Mouse (Mus musculus): Measurements from ENCODE around the gene Glb1l.

DNA sequence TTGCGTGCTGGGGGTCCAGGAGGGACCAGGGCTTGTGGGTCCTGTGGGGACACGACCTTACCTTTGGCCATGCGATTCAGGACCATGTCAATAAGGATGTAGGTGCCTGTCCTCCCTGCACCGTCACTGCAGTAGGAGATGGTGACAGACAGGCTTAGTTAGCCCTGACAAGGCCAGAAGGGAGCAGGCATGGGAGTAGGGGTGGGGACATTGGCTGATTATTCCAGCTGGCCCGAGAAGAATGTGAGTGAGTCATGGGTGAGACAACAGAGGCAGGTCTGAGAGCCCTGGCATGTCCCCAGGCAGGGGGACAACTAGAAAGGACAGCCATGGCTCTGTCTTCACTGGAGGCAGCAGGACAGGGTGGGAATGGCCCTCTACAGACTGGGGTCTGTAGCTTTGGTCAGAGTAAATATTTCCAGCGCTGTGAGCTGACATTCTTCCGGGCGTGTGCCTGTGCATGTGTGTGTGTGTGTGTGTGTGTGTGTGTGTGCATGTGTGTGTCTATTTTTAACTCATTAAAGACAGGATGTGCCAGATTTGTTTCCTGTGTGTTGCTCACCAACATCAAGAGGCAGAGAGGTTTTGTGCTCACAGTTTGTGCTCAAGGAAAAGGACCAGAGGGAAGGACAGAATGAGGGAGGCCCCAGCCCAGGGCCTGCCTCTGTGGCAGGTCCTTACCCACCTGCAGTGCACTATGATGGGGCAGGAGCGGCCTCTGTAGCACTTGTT, 37.6 kb upstream of the Glb1l start:
- TF ChIP-seq CTCF (IDR thresholded peaks at IDR 0.05; ENCODE audit: insufficient read depth, low read depth, low read length), result no peak
- no peak for TF ChIP-seq POLR2A (IDR thresholded peaks at IDR 0.05; ENCODE audit: insufficient read depth, low read depth, low read length)
